Mouse (Mus musculus): ENCODE results near the gene Cmya5. TPM values are rescaled to one million over a fixed set of nuclear protein-coding genes. Genes with fewer than 3 reads are reported as not detected.

Cmya5 gene
- total and polyA plus RNA-seq, 2 experiments: 0.02 to 0.55 TPM

DNA sequence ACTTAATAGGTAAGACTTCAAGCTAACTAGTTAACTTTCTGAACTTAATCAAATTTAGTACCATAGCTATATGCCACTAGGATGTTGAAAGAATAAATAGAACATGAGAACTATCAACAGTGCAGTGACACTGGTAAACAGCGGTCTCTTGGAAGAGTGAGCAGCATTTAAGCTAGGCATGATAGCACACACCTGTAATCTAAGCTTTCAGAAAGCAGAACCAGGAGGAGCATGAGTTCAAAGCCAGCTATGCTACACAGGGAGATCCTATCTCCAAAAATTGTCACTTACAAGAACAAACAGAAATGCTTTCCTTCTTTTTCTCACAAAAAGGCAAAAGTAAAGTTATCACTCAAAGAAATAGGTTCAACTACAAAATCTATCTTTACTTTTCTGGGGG lies 35.8 kb upstream of the Cmya5 start:
- no peak overlapping the region for H3K27ac ChIP-seq (replicated peaks; ENCODE audit: insufficient read depth, low read depth, low read length)
- H3K79me2 ChIP-seq (ENCODE audit: control insufficient read depth, insufficient read depth, low read length): peaks cover 5% of the 10 kb centered on the region; the same call in 1 of the 2 replicates
- H3K9ac ChIP-seq (ENCODE audit: low read depth, low read length): no peak overlapping the region
- DNase-seq (ENCODE audit: extremely low read depth, low read depth, low spot score): no peak
- H3K4me1 ChIP-seq (ENCODE audit: control insufficient read depth, insufficient read depth, low read length): peaks cover 11% of the 10 kb centered on the region; the same call in 1 of the 2 replicates
- no peak overlapping the region for H3K4me3 ChIP-seq (ENCODE audit: insufficient read depth, low read depth, low read length)
- peaks cover 31% of the 10 kb centered on the region for H3K36me3 ChIP-seq (ENCODE audit: control insufficient read depth, insufficient read depth, low read length)
- no peak for TF ChIP-seq POLR2A (IDR thresholded peaks at IDR 0.05; ENCODE audit: extremely low read depth, insufficient read depth, low read length)
- TF ChIP-seq CTCF (IDR thresholded peaks at IDR 0.05; ENCODE audit: low read depth, low read length): no peak
- no peaks in the 10 kb centered on the region for H3K27me3 ChIP-seq (ENCODE audit: control insufficient read depth, insufficient read depth, low read length)
- WGBS: 47% methylated on average over 1 of the region's 1 CpGs

DNA sequence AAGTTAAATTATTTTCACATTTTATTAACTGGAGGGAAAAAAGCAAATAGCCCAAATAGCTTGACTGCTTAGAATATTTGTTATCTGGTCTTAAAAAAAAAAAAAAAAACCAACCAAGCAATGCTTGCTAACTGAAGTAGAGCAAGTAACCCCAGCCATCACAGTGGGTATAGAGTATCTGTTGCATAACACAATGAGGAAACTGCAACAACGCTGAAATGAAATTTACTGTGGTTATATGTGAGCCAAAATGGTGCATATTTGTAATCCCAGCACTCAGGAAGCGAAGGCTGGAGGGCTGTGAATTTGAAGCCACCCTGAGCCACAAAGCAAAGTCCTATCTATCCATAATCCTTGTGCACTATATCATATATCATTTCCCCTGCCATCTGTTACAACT lies 35.0 kb upstream of the Cmya5 start:
- Histone ChIP-seq H3K9ac (ENCODE audit: low read depth, low read length) (no peak overlapping the region), H3K4me3 (ENCODE audit: insufficient read depth, low read depth, low read length) (no peak overlapping the region), H3K36me3 (ENCODE audit: control insufficient read depth, insufficient read depth, low read length) (peaks cover 30% of the 10 kb centered on the region), H3K27me3 (ENCODE audit: control insufficient read depth, insufficient read depth, low read length) (no peaks in the 10 kb centered on the region), H3K79me2 (ENCODE audit: control insufficient read depth, insufficient read depth, low read length) (peaks cover 5% of the 10 kb centered on the region; the same call in 1 of the 2 replicates), H3K27ac (replicated peaks; ENCODE audit: insufficient read depth, low read depth, low read length) (no peak overlapping the region), H3K4me1 (ENCODE audit: control insufficient read depth, insufficient read depth, low read length) (peaks cover 11% of the 10 kb centered on the region; the same call in 1 of the 2 replicates)
- WGBS: 52% methylated on average over 2 of the region's 2 CpGs
- DNase-seq (ENCODE audit: extremely low read depth, low read depth, low spot score): no peak
- TF ChIP-seq POLR2A (IDR thresholded peaks at IDR 0.05; ENCODE audit: extremely low read depth, insufficient read depth, low read length): no peak
- no peak for TF ChIP-seq CTCF (IDR thresholded peaks at IDR 0.05; ENCODE audit: low read depth, low read length)

DNA sequence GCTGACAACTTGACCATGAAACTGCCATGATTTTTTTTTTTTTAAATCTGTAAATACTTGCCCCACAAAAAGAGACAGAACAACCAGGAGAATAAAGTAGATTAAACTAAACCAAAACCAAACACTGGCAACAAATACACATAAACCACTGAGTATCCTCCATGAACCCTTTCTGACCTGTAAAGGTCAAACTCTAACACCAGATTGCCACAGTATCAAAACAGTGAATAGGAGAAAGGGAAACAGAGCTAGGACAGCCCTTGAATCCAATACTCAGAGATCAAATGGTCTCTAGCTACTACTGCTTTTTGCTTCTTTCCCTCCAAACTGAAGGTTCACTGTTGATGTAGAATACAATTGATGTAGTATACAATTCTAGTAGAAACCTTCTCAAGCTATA lies 33.0 kb upstream of the Cmya5 start:
- H3K79me2 ChIP-seq (ENCODE audit: control insufficient read depth, insufficient read depth, low read length): peaks cover 8% of the 10 kb centered on the region; the same call in 1 of the 2 replicates
- H3K36me3 ChIP-seq (ENCODE audit: control insufficient read depth, insufficient read depth, low read length): peaks cover 25% of the 10 kb centered on the region
- DNase-seq (ENCODE audit: extremely low read depth, low read depth, low spot score): peak; percentile 84
- no peak overlapping the region for H3K9ac ChIP-seq (ENCODE audit: low read depth, low read length)
- H3K27ac ChIP-seq (replicated peaks; ENCODE audit: insufficient read depth, low read depth, low read length): no peak overlapping the region
- H3K4me1 ChIP-seq (ENCODE audit: control insufficient read depth, insufficient read depth, low read length): peaks cover 11% of the 10 kb centered on the region; the same call in 1 of the 2 replicates
- H3K27me3 ChIP-seq (ENCODE audit: control insufficient read depth, insufficient read depth, low read length): no peaks in the 10 kb centered on the region
- no peak for TF ChIP-seq POLR2A (IDR thresholded peaks at IDR 0.05; ENCODE audit: extremely low read depth, insufficient read depth, low read length)
- no peak for TF ChIP-seq CTCF (IDR thresholded peaks at IDR 0.05; ENCODE audit: low read depth, low read length)
- no peak overlapping the region for H3K4me3 ChIP-seq (ENCODE audit: insufficient read depth, low read depth, low read length)

DNA sequence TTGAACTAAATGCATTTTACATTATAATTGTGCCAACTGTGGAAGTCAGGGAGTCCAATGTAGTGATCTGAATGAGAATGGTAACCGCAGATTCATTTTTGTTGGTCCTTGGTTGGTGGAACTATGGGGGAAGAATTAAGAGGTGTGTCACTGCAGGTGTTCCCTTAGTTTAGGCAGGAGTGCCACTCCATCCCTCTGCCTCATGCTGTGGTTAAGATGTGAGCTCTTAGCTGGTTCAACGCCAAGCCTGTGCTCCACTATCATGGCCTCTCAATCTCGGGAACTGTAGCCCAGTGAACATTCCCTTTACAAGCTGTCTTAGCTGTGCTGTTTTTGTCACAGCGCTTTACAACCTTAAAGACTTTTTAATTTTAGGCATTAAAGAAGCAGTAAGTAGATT lies 18.8 kb upstream of the Cmya5 start:
- H3K4me1 ChIP-seq (ENCODE audit: control insufficient read depth, insufficient read depth, low read length): no peaks in the 10 kb centered on the region
- no peak for DNase-seq (ENCODE audit: extremely low read depth, low read depth, low spot score)
- H3K79me2 ChIP-seq (ENCODE audit: control insufficient read depth, insufficient read depth, low read length): peaks cover 4% of the 10 kb centered on the region; the same call in 1 of the 2 replicates
- peaks cover 25% of the 10 kb centered on the region for H3K36me3 ChIP-seq (ENCODE audit: control insufficient read depth, insufficient read depth, low read length)
- WGBS: 97% methylated on average over 4 of the region's 4 CpGs
- no peaks in the 10 kb centered on the region for H3K27me3 ChIP-seq (ENCODE audit: control insufficient read depth, insufficient read depth, low read length)
- H3K4me3 ChIP-seq (ENCODE audit: insufficient read depth, low read depth, low read length): no peak overlapping the region
- H3K27ac ChIP-seq (replicated peaks; ENCODE audit: insufficient read depth, low read depth, low read length): no peak overlapping the region
- no peak overlapping the region for H3K9ac ChIP-seq (ENCODE audit: low read depth, low read length)
- no peak for TF ChIP-seq CTCF (IDR thresholded peaks at IDR 0.05; ENCODE audit: low read depth, low read length)
- TF ChIP-seq POLR2A (IDR thresholded peaks at IDR 0.05; ENCODE audit: extremely low read depth, insufficient read depth, low read length): no peak

DNA sequence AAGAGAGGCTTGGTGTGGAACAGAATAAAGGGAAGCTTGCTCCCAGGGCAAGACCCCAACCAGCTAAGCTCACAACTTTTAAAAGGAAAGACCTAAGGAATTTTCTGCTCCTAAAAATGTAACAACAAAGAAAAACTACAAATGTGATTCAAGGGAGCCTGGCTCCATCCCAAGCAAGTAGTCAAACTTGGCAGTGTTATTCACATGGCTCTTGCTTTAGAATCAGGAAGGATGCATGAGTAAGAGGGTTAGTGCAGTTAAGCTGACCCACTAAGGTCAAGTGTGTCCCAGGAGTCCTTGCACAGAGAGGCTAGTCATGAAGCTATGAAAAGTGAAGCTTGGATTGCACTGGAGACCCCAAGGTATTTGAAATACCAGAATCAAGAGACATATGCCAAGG lies 17.9 kb upstream of the Cmya5 start:
- Histone ChIP-seq H3K27ac (replicated peaks; ENCODE audit: insufficient read depth, low read depth, low read length) (no peak overlapping the region), H3K4me1 (ENCODE audit: control insufficient read depth, insufficient read depth, low read length) (no peaks in the 10 kb centered on the region), H3K27me3 (ENCODE audit: control insufficient read depth, insufficient read depth, low read length) (no peaks in the 10 kb centered on the region), H3K4me3 (ENCODE audit: insufficient read depth, low read depth, low read length) (no peak overlapping the region), H3K9ac (ENCODE audit: low read depth, low read length) (no peak overlapping the region), H3K79me2 (ENCODE audit: control insufficient read depth, insufficient read depth, low read length) (peaks cover 4% of the 10 kb centered on the region; the same call in 1 of the 2 replicates), H3K36me3 (ENCODE audit: control insufficient read depth, insufficient read depth, low read length) (peaks cover 27% of the 10 kb centered on the region)
- no peak for TF ChIP-seq POLR2A (IDR thresholded peaks at IDR 0.05; ENCODE audit: extremely low read depth, insufficient read depth, low read length)
- TF ChIP-seq CTCF (IDR thresholded peaks at IDR 0.05; ENCODE audit: low read depth, low read length): no peak
- no peak for DNase-seq (ENCODE audit: extremely low read depth, low read depth, low spot score)

DNA sequence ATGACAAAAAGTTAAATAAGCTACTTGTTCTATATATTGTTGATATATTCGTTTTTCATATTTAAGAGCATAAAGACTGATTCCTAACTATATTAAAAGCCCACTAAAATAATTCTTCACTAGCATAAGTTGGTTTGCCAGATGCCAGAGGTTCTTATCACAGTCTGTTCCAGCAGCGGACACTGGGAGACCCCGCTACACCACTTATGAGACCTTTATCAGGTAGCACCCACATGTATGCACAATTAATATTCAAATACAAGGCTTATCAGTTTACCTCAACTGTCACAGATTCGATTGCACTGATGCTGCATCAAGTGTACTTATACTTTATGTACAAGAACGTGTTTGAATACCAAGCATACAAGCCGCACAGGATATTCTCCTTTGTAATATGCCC lies 13.7 kb upstream of the Cmya5 start:
- WGBS: 93% methylated on average over 6 of the region's 6 CpGs
- Histone ChIP-seq H3K36me3 (ENCODE audit: control insufficient read depth, insufficient read depth, low read length) (peaks cover 22% of the 10 kb centered on the region), H3K27ac (replicated peaks; ENCODE audit: insufficient read depth, low read depth, low read length) (no peak overlapping the region)

More for the DNA sequence above, 13.7 kb upstream of the Cmya5 start:
- H3K27me3 ChIP-seq (ENCODE audit: control insufficient read depth, insufficient read depth, low read length): no peaks in the 10 kb centered on the region
- no peak for DNase-seq (ENCODE audit: extremely low read depth, low read depth, low spot score)
- peaks cover 4% of the 10 kb centered on the region; the same call in 1 of the 2 replicates for H3K79me2 ChIP-seq (ENCODE audit: control insufficient read depth, insufficient read depth, low read length)
- no peaks in the 10 kb centered on the region for H3K4me1 ChIP-seq (ENCODE audit: control insufficient read depth, insufficient read depth, low read length)
- H3K4me3 ChIP-seq (ENCODE audit: insufficient read depth, low read depth, low read length): no peak overlapping the region
- TF ChIP-seq CTCF (IDR thresholded peaks at IDR 0.05; ENCODE audit: low read depth, low read length): no peak
- TF ChIP-seq POLR2A (IDR thresholded peaks at IDR 0.05; ENCODE audit: extremely low read depth, insufficient read depth, low read length): no peak
- no peak overlapping the region for H3K9ac ChIP-seq (ENCODE audit: low read depth, low read length)

All from liver, adult 2 months (tissue).